Mouse (Mus musculus): ENCODE results near the gene Brms1. TPM values are rescaled to one million over a fixed set of nuclear protein-coding genes. Genes with fewer than 3 reads are reported as not detected.

Brms1 gene
- polyA plus RNA-seq, 1 experiment from 2014 or later: 22.2 TPM

DNA sequence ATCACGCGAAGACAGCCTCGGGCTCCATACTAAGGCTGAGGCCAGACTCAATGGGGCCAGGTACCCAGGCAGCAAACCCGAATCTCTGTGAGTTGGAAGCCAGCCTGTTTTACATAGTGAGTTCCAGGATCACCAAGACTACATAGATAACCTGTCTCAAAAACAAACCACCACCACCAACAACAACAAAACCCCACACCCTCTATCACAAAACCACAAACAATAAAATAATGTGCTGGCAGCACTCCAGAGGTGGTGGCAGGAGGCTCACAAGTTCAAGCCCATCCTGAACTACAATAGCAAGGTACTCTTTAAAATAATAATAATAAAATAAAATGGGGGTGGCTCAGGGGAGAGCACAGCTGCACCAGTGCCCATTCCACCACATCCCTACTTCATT lies 4.6 kb upstream of the Brms1 start:
- Histone ChIP-seq H3K9me3 (replicated peaks; ENCODE audit: control insufficient read depth, low read length) (no peaks in the 10 kb centered on the region), H3K4me3 (ENCODE audit: low read depth, low read length) (no peak overlapping the region), H3K4me2 (ENCODE audit: low read depth, low read length) (no peak overlapping the region), H3K36me3 (ENCODE audit: control insufficient read depth, insufficient read depth) (no peaks in the 10 kb centered on the region), H3K9ac (ENCODE audit: low read depth, low read length) (no peak overlapping the region), H3K4me1 (ENCODE audit: control insufficient read depth, low read depth, low read length) (peaks cover 24% of the 10 kb centered on the region), H3K27me3 (ENCODE audit: control insufficient read depth, insufficient read depth, low read depth, low read length) (no peaks in the 10 kb centered on the region; the same call in 1 of the 2 replicates), H3K27ac (ENCODE audit: low read length) (no peak overlapping the region)
- WGBS (ENCODE audit: insufficient replicate concordance): 70% methylated on average over 4 of the region's 4 CpGs
- ATAC-seq (ENCODE audit: low read depth): no peak

DNA sequence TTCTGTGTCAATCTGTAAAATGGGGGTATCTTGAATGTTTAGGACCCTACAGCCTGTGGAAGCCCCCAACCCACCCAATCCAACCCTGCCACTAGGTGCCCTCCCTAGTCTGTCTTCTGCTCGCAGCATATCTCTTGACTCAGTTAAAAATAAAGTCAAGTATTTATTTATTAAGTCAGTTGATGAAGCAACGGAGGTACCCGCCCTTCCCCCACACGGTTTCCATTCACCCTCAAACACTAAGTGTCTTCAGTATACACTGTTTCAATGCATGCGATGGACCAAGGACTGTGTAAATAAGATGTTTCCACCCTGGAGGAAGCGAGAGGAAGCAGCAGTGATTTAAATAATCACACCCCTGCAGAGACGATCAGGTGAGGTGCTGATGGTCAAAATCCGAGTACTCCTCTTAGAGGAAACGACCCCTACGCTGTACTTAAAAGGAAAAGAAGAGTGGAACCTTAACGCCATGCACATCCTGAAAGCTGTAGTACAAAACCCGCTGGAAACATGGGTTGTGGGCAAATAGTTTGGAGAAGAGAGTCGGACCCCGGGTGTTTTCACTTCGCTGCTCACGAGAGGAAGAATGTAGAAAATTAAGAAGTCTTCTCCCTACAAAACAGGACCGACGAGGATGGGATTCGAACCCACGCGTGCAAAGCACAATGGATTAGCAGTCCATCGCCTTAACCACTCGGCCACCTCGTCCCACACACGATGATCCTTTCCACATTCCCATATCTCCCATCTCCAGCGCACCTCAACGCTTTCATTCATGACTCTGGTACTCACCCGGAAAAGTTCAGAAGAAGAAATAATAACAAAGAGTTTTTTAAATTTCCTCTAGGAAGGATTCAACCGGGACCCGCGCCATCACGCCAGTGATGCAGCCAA lies 3.2 kb upstream of the Brms1 start:
- no peaks in the 10 kb centered on the region for H3K9me3 ChIP-seq (replicated peaks; ENCODE audit: control insufficient read depth, low read length)
- H3K9ac ChIP-seq (ENCODE audit: low read depth, low read length): peak overlapping the region; percentile 75
- H3K27me3 ChIP-seq (ENCODE audit: control insufficient read depth, insufficient read depth, low read depth, low read length): no peaks in the 10 kb centered on the region; the same call in 1 of the 2 replicates
- peak overlapping the region; percentile 72 for H3K4me3 ChIP-seq (ENCODE audit: low read depth, low read length)
- H3K27ac ChIP-seq (ENCODE audit: low read length): no peak overlapping the region
- peak; percentile 45 for ATAC-seq (ENCODE audit: low read depth)
- H3K36me3 ChIP-seq (ENCODE audit: control insufficient read depth, insufficient read depth): no peaks in the 10 kb centered on the region
- 5% methylated on average over 32 of the region's 32 CpGs for WGBS (ENCODE audit: insufficient replicate concordance)
- H3K4me1 ChIP-seq (ENCODE audit: control insufficient read depth, low read depth, low read length): peaks cover 35% of the 10 kb centered on the region
- peak overlapping the region; percentile 94 for H3K4me2 ChIP-seq (ENCODE audit: low read depth, low read length)

DNA sequence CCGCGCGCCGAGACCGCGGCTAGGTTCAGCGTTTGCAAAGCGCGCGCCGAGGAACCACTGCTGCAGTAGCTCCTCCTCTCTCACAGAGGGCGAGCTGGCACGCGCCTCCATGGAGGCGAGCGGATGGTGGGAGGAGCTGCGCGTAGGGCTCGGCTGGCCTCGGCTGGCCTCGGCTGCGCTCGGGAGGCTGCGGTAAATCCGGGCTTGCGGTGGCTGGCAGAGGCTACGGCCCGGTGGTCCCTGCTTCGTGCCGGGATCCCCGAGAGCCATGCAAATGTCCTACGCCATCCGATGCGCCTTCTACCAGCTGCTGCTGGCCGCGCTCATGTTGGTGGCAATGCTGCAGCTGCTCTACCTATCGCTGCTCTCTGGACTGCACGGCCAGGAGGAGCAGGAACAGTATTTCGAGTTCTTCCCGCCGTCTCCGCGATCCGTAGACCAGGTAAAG lies 2.4 kb upstream of the Brms1 start, which contains the start of the genes B4gat1 and AC124502.3:
Gene B4gat1, plus strand, starts transcription at position 118 of the 448 bp plus-strand sequence.
Gene AC124502.3, plus strand, starts transcription at position 183 of the 448 bp plus-strand sequence.
- H3K27me3 ChIP-seq (ENCODE audit: control insufficient read depth, insufficient read depth, low read depth, low read length): no peaks in the 10 kb centered on the region; the same call in 1 of the 2 replicates
- H3K27ac ChIP-seq (ENCODE audit: low read length): peak within 1 kb of the TSS; percentile 20; the same call in 1 of the 2 replicates
- peak within 1 kb of the TSS; percentile 75 for H3K9ac ChIP-seq (ENCODE audit: low read depth, low read length)

DNA sequence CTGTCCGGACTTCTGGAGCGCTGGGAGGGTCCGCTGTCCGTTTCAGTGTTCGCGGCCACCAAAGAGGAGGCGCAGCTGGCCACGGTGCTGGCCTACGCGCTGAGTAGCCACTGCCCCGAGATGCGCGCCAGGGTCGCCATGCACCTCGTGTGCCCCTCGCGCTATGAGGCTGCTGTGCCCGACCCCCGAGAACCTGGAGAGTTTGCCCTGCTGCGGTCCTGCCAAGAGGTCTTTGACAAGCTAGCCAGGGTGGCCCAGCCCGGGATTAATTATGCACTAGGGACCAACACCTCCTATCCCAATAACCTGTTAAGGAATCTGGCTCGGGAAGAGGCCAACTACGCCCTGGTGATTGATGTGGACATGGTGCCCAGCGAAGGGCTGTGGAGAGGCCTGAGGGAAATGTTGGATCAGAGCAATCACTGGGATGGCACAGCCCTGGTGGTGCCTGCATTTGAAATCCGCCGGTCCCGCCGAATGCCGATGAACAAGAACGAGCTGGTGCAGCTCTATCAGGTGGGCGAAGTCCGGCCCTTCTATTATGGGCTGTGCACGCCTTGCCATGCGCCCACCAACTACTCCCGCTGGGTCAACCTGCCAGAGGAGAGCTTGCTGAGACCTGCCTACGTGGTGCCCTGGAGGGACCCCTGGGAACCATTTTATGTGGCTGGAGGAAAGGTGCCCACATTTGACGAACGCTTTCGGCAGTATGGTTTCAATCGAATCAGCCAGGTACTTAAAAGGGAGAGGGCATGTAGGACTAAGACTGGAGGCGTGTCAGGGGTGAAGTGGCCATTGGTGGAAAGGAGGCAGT lies 1.6 kb upstream of the Brms1 start:
- Histone ChIP-seq H3K4me2 (ENCODE audit: low read depth, low read length) (peak overlapping the region; percentile 94), H3K4me3 (ENCODE audit: low read depth, low read length) (peak overlapping the region; percentile 72), H3K36me3 (ENCODE audit: control insufficient read depth, insufficient read depth) (no peaks in the 10 kb centered on the region), H3K27me3 (ENCODE audit: control insufficient read depth, insufficient read depth, low read depth, low read length) (no peaks in the 10 kb centered on the region; the same call in 1 of the 2 replicates), H3K4me1 (ENCODE audit: control insufficient read depth, low read depth, low read length) (peaks cover 35% of the 10 kb centered on the region), H3K27ac (ENCODE audit: low read length) (0 out of 2 replicates have a peak overlapping the region, but pooled peaks have one; percentile 20), H3K9me3 (replicated peaks; ENCODE audit: control insufficient read depth, low read length) (no peaks in the 10 kb centered on the region), H3K9ac (ENCODE audit: low read depth, low read length) (peak overlapping the region; percentile 75)
- no peak for ATAC-seq (ENCODE audit: low read depth)
- 24% methylated on average over 41 of the region's 41 CpGs for WGBS (ENCODE audit: insufficient replicate concordance)

More for the DNA sequence above, 2.4 kb upstream of the Brms1 start, which contains the start of the genes B4gat1 and AC124502.3:
- peak; percentile 82 for ATAC-seq (ENCODE audit: low read depth)
- WGBS (ENCODE audit: insufficient replicate concordance): under 1% methylated on average over 41 of the region's 44 CpGs
- H3K4me2 ChIP-seq (ENCODE audit: low read depth, low read length): peak within 1 kb of the TSS; percentile 94
- no peaks in the 10 kb centered on the region for H3K36me3 ChIP-seq (ENCODE audit: control insufficient read depth, insufficient read depth)
- peaks cover 35% of the 10 kb centered on the region for H3K4me1 ChIP-seq (ENCODE audit: control insufficient read depth, low read depth, low read length)
- H3K9me3 ChIP-seq (replicated peaks; ENCODE audit: control insufficient read depth, low read length): no peaks in the 10 kb centered on the region
- peak within 1 kb of the TSS; percentile 72 for H3K4me3 ChIP-seq (ENCODE audit: low read depth, low read length)

DNA sequence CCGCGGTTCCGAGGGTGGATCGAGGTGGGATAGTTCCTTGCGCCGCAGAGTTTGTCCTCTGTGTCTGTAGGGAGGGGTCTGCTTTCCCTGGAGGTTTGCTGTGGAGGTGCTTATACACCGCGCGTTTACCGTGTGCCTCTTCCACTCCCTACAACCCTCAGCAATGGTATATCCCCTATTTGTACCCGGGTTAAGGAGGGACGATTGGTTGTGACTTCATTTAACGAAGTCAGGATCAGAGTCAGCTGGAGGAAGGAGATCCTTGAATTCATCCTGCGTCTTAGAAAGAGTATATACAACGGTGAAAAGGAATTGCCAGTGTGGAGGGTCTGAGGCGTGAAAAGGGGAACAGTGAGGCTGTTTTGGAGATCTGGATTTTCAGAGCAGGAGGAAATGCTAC lies 434 bp downstream of the Brms1 start:
- 2% methylated on average over 16 of the region's 16 CpGs for WGBS (ENCODE audit: insufficient replicate concordance)
- peaks cover 35% of the 10 kb centered on the region for H3K4me1 ChIP-seq (ENCODE audit: control insufficient read depth, low read depth, low read length)
- ATAC-seq (ENCODE audit: low read depth): peak; percentile 9

DNA sequence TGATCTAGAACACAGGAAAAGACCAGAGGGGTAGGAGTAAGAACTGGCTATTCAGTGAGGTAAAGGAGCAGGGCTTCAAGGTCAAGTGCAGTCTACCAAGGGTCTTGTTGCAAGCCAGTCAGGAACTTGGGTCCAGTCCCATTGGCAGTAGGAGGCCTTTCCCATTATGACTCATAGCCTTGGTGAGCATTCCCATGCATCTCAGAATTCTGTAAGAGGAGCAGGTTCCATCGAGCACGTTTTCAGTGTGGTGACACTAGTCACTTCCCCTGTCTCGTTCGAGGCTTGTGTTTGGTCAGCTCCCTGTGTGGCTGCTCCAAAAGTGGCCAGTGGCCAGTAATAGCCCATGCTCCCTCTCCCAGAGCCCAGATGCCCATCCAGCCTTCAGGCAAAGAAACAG lies 4.4 kb downstream of the Brms1 start:
- no peak overlapping the region for H3K4me2 ChIP-seq (ENCODE audit: low read depth, low read length)
- H3K27me3 ChIP-seq (ENCODE audit: control insufficient read depth, insufficient read depth, low read depth, low read length): peaks cover 1% of the 10 kb centered on the region
- H3K9ac ChIP-seq (ENCODE audit: low read depth, low read length): no peak overlapping the region
- H3K4me3 ChIP-seq (ENCODE audit: low read depth, low read length): no peak overlapping the region
- H3K4me1 ChIP-seq (ENCODE audit: control insufficient read depth, low read depth, low read length): peaks cover 15% of the 10 kb centered on the region
- ATAC-seq (ENCODE audit: low read depth): no peak
- 57% methylated on average over 4 of the region's 4 CpGs for WGBS (ENCODE audit: insufficient replicate concordance)
- no peaks in the 10 kb centered on the region for H3K9me3 ChIP-seq (replicated peaks; ENCODE audit: control insufficient read depth, low read length)
- no peak overlapping the region for H3K27ac ChIP-seq (ENCODE audit: low read length)
- peaks cover 7% of the 10 kb centered on the region for H3K36me3 ChIP-seq (ENCODE audit: control insufficient read depth, insufficient read depth)

More for the DNA sequence above, 434 bp downstream of the Brms1 start:
- Histone ChIP-seq H3K9ac (ENCODE audit: low read depth, low read length) (peak overlapping the region; percentile 80), H3K27ac (ENCODE audit: low read length) (peak overlapping the region; percentile 78), H3K36me3 (ENCODE audit: control insufficient read depth, insufficient read depth) (peaks cover 2% of the 10 kb centered on the region; the same call in 1 of the 2 replicates), H3K4me2 (ENCODE audit: low read depth, low read length) (peak overlapping the region; percentile 80), H3K9me3 (replicated peaks; ENCODE audit: control insufficient read depth, low read length) (no peaks in the 10 kb centered on the region), H3K4me3 (ENCODE audit: low read depth, low read length) (peak overlapping the region; percentile 76), H3K27me3 (ENCODE audit: control insufficient read depth, insufficient read depth, low read depth, low read length) (no peaks in the 10 kb centered on the region; the same call in 1 of the 2 replicates)

DNA sequence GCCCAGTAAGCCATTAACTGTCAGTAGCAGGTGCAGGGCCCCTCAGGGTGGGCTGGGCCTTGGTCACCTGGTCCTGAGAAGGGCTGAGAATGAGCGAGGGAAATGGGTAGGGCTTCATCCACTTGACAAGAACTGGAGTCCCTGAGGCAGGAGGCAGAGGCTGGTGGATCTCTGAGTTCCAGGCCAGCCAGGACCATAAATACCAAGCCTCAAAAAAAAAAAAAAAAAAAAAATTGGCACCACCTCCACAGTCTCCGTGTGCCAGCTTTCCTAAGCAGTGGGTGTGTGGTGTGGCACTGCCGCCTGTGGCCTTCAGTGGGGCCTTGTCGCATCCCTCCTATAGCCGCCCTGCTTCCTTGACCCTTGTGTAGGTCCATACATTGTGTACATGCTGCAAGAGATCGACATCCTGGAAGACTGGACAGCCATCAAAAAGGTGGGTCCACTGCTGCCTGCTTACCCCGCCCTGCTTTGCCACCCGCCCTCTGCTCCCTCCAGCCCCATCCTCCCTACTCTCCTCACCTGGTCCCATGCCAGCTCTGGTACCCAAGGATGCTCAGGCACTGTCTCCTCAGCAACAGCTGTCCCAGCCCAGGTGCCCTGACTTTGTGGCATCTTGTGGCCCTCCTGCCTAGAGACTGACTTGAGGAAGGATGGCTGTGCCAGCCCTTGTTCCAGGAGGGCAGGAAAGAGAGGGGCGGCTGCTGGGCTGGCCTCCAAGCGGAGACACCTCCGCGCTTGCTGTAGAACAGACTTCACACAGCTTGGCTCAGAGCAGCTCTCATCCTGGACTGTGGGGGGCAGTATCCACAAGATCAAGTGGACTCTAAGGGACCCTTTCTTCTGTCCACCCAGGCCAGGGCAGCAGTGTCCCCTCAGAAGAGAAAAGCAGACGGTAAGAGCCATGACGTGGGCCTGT lies 7.2 kb downstream of the Brms1 start:
- no peak overlapping the region for H3K27ac ChIP-seq (ENCODE audit: low read length)
- H3K4me3 ChIP-seq (ENCODE audit: low read depth, low read length): no peak overlapping the region
- no peak for ATAC-seq (ENCODE audit: low read depth)
- H3K4me2 ChIP-seq (ENCODE audit: low read depth, low read length): no peak overlapping the region
- peaks cover 7% of the 10 kb centered on the region for H3K36me3 ChIP-seq (ENCODE audit: control insufficient read depth, insufficient read depth)
- H3K9ac ChIP-seq (ENCODE audit: low read depth, low read length): no peak overlapping the region
- peaks cover 30% of the 10 kb centered on the region for H3K27me3 ChIP-seq (ENCODE audit: control insufficient read depth, insufficient read depth, low read depth, low read length)
- H3K9me3 ChIP-seq (replicated peaks; ENCODE audit: control insufficient read depth, low read length): no peaks in the 10 kb centered on the region
- WGBS (ENCODE audit: insufficient replicate concordance): 80% methylated on average over 14 of the region's 14 CpGs
- no peaks in the 10 kb centered on the region for H3K4me1 ChIP-seq (ENCODE audit: control insufficient read depth, low read depth, low read length)

DNA sequence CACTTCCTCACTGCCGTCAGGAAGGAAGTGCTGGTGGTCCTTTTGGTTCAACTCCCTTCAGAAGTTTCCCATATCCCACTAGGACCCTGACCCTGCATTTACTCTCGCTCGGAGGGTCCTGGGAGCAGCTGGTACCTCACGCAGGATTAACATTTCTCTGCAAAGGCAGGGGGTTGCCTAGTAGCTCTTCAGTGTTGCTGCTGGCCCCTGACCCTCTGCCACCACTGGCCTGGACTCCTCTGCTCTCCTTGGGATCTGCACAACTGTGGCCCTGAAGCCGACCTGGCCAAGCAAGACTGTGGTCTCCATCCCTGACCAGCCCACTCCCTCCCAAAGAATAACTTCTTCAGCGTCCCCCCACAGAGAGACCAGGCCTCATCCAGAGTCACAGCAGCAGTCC lies 8.2 kb downstream of the Brms1 start:
- Histone ChIP-seq H3K36me3 (ENCODE audit: control insufficient read depth, insufficient read depth) (peaks cover 7% of the 10 kb centered on the region), H3K27ac (ENCODE audit: low read length) (no peak overlapping the region), H3K4me2 (ENCODE audit: low read depth, low read length) (no peak overlapping the region), H3K4me1 (ENCODE audit: control insufficient read depth, low read depth, low read length) (no peaks in the 10 kb centered on the region), H3K9ac (ENCODE audit: low read depth, low read length) (no peak overlapping the region), H3K4me3 (ENCODE audit: low read depth, low read length) (no peak overlapping the region), H3K27me3 (ENCODE audit: control insufficient read depth, insufficient read depth, low read depth, low read length) (peaks cover 33% of the 10 kb centered on the region), H3K9me3 (replicated peaks; ENCODE audit: control insufficient read depth, low read length) (no peaks in the 10 kb centered on the region)
- no peak for ATAC-seq (ENCODE audit: low read depth)
- WGBS (ENCODE audit: insufficient replicate concordance): 70% methylated on average over 6 of the region's 6 CpGs

All from liver, embryonic 16.5 days (tissue).